Mouse (Mus musculus) urinary bladder, postnatal 25 days (tissue): ENCODE measurements around the gene Sart3.
"Not testable (repeated sequence)": the region's sequence is repeated elsewhere in the genome, so short reads cannot be mapped to it uniquely, and the experiment has no call there.

Source experiments
- DNase-seq: peaks from one replicate; pipeline ENCODE4 v3.0.0; 2022; ENCODE audit warnings: low spot score

Gene Sart3

GRCm38 (mm10) chr5:113772450-113772895 is at the start of gene Sart3, which contains the start of gene Iscu:
Sart3 (minus strand) TSS chr5:113772510.
Iscu (plus strand) TSS chr5:113772748.
- DNase-seq = peak; percentile 96

- no peak for DNase-seq
Measured at GRCm38 (mm10) chr5:113818572-113818971, 46.3 kb upstream of the Sart3 start.

GRCm38 (mm10) chr5:113815638-113816152 is 43.4 kb upstream of the Sart3 start:
- DNase-seq = peak; percentile 80

DNA sequence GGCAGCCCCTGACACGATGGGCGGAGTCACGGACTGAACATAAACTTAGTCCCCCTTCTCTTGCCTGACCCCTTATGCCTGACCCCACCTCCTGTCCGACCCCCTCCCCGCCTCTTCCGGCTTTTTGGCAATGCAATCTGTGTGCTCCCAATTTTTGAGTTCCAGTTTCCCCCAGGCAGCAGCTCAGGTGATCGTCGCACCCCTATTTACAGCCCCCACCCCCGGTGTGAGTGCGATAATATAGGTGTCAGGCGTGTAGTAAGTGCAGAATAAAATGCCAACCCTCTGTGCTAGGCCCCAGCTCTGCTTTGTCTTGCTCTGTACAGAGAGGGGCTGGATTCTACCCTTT is 42.7 kb upstream of the Sart3 start:
- DNase-seq = no peak

DNA sequence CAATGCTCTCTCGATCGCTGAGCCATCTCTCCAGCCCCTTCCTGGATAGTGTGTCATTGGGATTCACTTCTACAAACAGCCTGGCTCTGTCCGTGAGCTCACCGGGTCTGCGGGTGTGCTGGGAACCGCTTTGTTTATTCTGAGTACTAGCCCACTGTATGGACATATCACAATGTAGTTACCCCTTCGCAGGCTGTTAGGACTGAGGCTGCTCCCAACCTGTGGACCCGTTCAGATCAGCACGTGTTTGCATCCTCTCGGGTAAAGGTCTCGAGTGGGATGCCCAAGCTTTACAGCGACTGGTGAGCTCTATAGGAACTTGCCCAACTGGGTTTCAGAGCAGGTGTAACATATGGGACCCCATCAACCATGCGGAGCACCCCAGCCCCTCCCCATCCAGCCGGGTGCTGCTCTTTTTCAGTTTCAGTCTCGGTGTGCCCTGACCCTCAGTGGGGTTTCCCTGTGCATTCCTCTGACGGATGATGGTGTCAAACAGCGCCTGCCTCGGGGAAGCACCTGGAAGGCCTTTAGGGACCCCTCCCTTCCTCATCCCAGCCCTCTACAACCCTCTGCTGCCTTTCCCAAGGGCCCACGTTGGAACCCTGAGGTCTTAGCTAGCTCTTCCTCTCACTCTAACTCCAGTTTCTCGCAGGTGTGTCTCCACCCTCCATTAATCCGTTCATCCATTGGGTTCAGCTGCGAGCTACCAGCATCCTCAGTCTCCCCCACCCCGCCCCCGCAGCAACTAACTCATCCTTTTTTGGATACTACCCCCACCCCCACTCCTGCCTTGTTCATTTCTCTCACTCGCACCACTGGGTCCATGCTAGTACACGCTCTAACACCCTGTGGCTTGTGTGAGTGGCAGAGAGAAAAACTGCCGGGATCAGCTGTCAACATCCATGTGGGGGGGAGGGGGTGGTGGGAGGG is 42.1 kb upstream of the Sart3 start:
- DNase-seq = no peak

DNA sequence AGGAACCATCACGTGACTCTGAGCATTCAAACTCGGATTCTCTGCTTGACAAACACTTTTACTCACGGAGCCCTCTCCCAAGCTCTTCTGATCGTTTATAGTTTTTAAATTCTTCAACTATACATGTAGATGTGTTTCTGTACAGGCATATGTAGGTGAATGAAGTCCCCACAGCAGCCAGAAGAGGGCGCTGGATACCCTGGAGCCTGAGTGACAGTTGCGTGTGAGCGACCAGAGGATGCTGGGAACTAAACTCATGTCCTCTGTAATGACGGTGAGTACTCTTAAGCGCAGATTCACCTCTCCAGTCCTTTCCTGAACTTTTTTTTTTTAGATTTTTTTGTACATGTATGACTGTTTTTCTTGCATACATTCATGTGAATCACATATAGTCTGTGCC is 41.3 kb upstream of the Sart3 start:
- no peak for DNase-seq

GRCm38 (mm10) chr5:113812638-113813037 is 40.3 kb upstream of the Sart3 start:
- DNase-seq = no peak

GRCm38 (mm10) chr5:113811824-113812420 is 39.6 kb upstream of the Sart3 start:
- not testable (repeated sequence) for DNase-seq

- no peak for DNase-seq
Measured at GRCm38 (mm10) chr5:113810111-113810510, 37.8 kb upstream of the Sart3 start.

DNA sequence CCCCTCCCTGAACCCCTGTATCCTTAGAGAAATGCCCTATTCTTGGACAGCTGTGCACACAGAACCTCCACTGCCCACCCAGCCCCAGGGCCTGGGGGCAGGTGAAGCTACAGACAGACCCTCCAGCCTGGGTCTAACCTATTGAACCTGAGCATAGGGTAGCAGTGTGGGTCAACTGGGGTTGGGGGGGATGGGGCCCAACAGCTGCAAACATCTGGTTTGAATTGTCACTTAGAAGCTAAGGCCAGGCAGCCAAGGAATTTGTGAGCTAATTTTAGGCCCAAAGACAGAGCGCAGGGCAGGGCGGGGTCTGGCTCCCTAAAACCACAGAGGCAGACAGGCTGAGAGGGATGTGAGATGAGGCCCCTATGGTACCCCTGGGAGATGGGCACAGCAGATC is 35.9 kb upstream of the Sart3 start:
- no peak for DNase-seq

DNA sequence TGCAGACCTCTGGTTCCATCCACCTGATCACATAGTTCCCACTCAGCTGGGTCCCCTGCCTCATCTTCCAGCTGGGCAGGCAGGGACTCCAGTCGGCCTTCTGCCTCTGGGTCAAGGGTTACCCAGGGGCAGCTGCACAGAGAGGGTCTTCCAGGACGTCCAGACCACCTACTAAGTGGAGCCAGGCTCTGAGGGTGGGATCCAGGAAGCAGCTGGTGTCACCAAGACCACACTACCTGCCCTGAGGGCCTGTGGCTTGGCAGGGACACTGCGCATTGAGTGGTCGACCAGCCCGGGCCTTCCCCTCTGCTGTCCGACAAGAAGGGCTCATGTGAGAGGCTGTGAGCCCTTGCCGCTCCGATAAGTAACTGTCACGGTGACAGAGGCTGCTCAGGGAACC is 35.4 kb upstream of the Sart3 start:
- no peak for DNase-seq

DNA sequence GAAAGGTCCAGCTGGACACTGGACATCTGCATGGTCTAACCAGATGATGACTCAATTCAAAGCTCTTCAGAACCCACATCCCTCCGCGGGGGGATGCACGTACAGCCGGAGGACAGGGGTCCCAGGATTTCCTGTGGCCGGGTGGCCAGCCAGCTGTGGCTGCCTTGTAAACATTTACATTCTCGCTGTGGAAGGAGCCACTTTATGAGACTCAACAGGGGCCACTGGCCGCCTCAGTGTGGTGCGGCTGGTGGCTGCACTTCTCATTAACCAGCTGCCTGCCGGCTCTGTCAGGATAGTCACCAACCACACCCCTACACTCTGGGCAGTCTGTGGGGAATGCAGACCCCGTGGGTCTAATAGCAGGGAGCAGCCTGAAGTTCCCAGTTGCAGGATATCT is 34.1 kb upstream of the Sart3 start:
- no peak for DNase-seq

DNA sequence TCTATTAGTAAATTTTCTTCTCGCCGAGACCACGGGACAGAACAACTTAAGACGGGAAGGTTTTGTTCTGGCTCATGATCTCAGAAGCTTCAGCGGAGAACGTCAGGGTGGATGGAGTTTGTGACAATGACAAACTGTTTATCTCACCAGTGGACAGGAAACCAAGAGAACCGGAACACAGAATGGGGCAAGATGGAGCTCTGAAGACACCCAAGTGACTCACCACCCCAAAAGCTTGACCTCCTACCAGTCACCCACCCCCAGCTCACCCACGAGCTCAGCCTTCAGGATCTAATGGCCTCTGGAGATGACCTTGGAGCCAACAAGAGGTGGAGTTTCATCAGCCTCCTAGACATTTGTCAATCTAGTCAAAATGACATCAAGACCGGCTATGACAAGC is 33.0 kb upstream of the Sart3 start:
- DNase-seq = no peak

- no peak for DNase-seq
Measured at GRCm38 (mm10) chr5:113804395-113804966, 32.2 kb upstream of the Sart3 start.

DNA sequence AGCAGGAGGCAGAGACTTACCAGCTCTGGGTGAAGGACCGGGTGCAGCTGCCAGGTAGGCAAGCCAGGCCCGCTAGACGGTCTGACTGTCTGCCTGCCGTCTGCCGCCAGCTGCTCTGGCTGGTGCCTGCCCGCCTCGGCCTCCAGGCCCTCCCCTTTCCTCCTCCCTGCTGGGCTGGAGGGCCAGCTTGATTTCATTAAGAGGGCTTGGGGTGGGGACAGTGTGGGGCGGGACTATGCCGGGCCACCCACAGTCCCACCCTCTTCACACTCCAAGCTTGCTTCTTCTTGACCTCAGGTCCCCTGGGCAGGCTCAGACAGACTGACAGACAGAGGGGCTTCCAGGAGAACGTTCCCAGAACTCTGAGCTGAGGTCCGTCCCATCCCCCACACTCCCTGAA is 28.0 kb upstream of the Sart3 start, which contains the start of gene Tmem119:
Gene Tmem119 (minus strand): TSS at position 237 of the 400 bp plus-strand sequence.
- peak; percentile 31 for DNase-seq

- no peak for DNase-seq
Measured at GRCm38 (mm10) chr5:113799691-113800090, 27.4 kb upstream of the Sart3 start.

DNA sequence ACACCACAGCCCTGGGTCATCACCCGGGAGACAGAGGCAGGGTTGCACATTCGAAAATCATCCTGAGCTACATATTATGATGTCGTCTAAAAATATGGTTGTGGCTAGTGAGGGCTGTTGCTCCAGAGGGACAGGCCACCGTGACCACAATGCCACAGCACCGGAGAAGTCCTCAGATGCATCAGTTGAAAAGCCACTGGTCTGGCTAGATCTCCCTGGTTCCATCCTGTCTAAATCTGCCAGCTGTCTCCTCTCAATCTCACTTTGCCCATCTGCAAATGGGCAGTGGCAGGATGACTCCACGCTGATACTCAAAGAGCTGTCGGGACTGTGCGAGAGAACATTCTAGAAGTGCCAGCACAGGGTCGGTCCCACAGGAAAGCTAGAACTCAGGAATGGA is 26.2 kb upstream of the Sart3 start:
- DNase-seq = no peak

- no peak for DNase-seq
Measured at GRCm38 (mm10) chr5:113797149-113797882, 25.0 kb upstream of the Sart3 start.

DNA sequence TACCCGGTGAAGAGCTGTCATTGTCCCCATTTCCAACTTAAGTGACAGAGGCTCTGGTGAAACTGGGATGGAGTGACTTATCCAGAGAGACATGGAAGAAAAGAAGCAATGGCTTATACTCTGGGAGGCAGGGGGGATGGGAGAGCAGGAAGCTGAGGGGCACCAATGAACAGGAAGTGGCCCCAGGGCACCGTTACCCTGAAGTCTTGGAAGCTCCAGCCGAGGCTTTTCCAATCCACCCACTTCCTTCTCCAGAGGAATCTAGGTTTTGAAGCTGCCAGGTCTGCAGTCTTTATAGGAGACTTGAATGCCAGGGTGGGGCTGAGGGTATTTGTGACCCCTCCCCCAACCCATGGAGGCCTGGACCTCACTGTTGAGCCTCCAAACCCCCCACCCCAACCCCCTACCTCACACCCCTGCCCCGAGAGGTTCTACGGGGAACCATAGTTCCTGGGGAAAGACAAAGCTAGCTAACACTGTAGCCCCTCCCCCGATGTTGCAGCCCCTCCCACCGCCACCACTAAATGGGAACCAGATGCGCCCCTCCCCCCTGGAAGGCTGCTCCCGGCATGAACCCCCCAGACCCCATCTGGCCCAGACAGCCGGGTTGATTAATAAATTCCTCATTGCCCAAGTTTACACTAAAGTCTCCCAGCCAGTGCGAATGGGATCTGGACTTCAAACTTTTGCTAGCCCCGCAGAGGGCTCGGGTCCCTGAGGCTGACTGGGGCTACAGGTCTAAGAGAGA is 24.3 kb upstream of the Sart3 start:
- no peak for DNase-seq

DNA sequence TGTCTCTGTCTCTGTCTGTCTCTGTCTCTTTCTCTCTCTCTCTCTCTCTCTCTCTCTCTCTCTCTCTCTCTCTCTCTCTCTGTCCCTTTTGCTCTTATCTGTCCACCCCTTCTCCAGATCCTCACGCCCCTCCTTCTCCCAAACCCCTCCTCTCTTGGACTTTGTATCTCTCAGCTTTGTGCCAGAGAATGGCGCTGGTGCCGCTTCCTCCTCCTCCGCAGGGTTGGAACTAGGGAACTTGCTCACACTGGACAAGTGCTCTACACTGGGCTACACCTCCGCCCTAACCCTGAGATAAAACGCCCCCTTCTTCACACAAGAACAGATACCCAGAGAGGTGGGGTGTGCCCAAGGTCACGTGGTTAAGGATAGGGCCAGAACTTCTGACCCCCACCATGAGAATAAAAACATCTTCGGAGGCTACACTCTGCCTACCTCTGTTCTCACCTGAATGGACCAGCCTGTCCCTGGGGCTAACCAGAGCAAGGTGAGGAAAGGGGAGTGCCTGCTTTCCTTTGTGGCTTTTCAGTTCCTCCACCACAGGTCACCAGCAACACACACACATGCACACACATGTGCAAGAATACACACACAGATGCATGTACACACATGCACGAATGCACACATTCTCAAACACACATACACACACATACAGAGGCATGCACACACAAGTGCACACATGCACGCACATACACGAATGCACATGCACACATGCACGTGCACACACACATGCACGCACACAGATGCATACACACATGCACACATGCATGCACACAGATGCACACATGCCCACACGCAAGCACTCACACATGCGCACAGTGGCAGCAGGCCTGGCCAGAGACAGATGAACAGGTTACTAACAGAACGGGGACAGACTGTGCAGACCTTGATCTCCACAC is 19.1 kb upstream of the Sart3 start:
- DNase-seq = no peak
